Mouse (Mus musculus) cerebral cortex, adult 2 months (tissue): ENCODE measurements around the gene Gpr26.

Experiments
- WGBS: fragments of 180-500 bp; shearing (Covaris S2); methylation state at CpG from one replicate; pipeline ENCODE4 v1.1.7; 2018; 5-methylcytosine and 5-hydroxymethylcytosine counted together

Gpr26 gene

GRCm38 (mm10) chr7:132025591-132025990 lies 59.3 kb downstream of the Gpr26 start:
- WGBS: 74% methylated on average over 6 of the region's 6 CpGs

- 53% methylated on average over 6 of the region's 6 CpGs for WGBS
These were observed 60.4 kb downstream of the Gpr26 start for GRCm38 (mm10) chr7:132026671-132027070.

GRCm38 (mm10) chr7:132031940-132032531 lies 65.8 kb downstream of the Gpr26 start:
- 43% methylated on average over 6 of the region's 6 CpGs for WGBS
